Mouse (Mus musculus) midbrain, embryonic 11.5 days (tissue): Measurements from ENCODE around the gene Ranbp10. TPM values are rescaled to one million over a fixed set of nuclear protein-coding genes. Genes with fewer than 3 reads are reported as not detected.

Experiments used
- ATAC-seq: fragments of 200-750 bp; cut with Nextera tagmentation; 2 replicates; pipeline ENCODE4 v1.8.0; 2017; ENCODE audit warnings: moderate TSS enrichment, moderate library complexity; ENCODE audit not compliant: low FRiP score
- DNase-seq: peaks from one replicate; pipeline ENCODE4 v3.0.0; 2015; ENCODE audit warnings: low spot score; ENCODE audit errors: missing footprints
- H3K27ac ChIP-seq: fragments of 300-500 bp; sonication (generic); 2 replicates; pipeline ENCODE4 v1.5.1; 2014; ENCODE audit warnings: low read depth, low read length
- H3K27me3 ChIP-seq: fragments of 300-500 bp; sonication (generic); 2 replicates; pipeline ENCODE4 v1.6.1; 2014; ENCODE audit warnings: mild to moderate bottlenecking, low read length, moderate library complexity, mixed read lengths; ENCODE audit not compliant: control insufficient read depth, insufficient read depth
- H3K36me3 ChIP-seq: fragments of 300-500 bp; sonication (generic); 2 replicates; pipeline ENCODE4 v1.6.1; 2014; ENCODE audit warnings: mild to moderate bottlenecking, low read length, moderate library complexity, mixed read lengths; ENCODE audit not compliant: control insufficient read depth, insufficient read depth
- H3K4me1 ChIP-seq: fragments of 300-500 bp; sonication (generic); 2 replicates; pipeline ENCODE4 v1.6.1; 2014; ENCODE audit warnings: low read length; ENCODE audit not compliant: control insufficient read depth, insufficient read depth
- H3K4me2 ChIP-seq: fragments of 300-500 bp; sonication (generic); 2 replicates; pipeline ENCODE4 v1.6.1; 2014; ENCODE audit warnings: mild to moderate bottlenecking, moderate library complexity
- H3K4me3 ChIP-seq: fragments of 300-500 bp; sonication (generic); 2 replicates; pipeline ENCODE4 v1.5.1; 2014; ENCODE audit warnings: low read depth, low read length
- H3K9ac ChIP-seq: fragments of 300-500 bp; sonication (generic); 2 replicates; pipeline ENCODE4 v1.6.1; 2014; ENCODE audit warnings: low read length
- H3K9me3 ChIP-seq: fragments of 300-500 bp; sonication (generic); 2 replicates; pipeline ENCODE4 v1.6.1; 2016; ENCODE audit warnings: low read length; ENCODE audit not compliant: control insufficient read depth
- WGBS: fragments of 180-500 bp; shearing (Covaris S2); extraction: QIAGEN DNeasy Blood & Tissue Kit; methylation state at CpG from one replicate; pipeline ENCODE4 v1.1.7; 2014; 5-methylcytosine and 5-hydroxymethylcytosine counted together
- polyA plus RNA-seq: library from polyadenylated mRNA; unstranded; fragments of >200 nt; fragmentation: Nextera tagmentation; extraction: Ambion mirVana; gene quantifications from 2 replicates; pipeline ENCODE4 v1.2.1, GENCODE M21; 2014

Gene Ranbp10
- polyA plus RNA-seq, 1 experiment from 2014 or later: 10.9 TPM

- Histone ChIP-seq H3K27ac (no peak overlapping the region), H3K27me3 (no peaks in the 10 kb centered on the region), H3K4me3 (no peak overlapping the region), H3K36me3 (peaks cover 3% of the 10 kb centered on the region; the same call in 1 of the 2 replicates), H3K9me3 (no peaks in the 10 kb centered on the region), H3K4me2 (no peak overlapping the region), H3K9ac (no peak overlapping the region), H3K4me1 (no peaks in the 10 kb centered on the region)
- ATAC-seq (no peak), DNase-seq (no peak)
- 87% methylated on average over 5 of the region's 5 CpGs for WGBS
These were observed 101.4 kb downstream of the Ranbp10 start for GRCm38 (mm10) chr8:105725726-105726125.

- Histone ChIP-seq H3K27ac (no peak overlapping the region), H3K9ac (no peak overlapping the region), H3K4me3 (no peak overlapping the region), H3K27me3 (no peaks in the 10 kb centered on the region), H3K36me3 (peaks cover 3% of the 10 kb centered on the region; the same call in 1 of the 2 replicates), H3K4me2 (no peak overlapping the region), H3K4me1 (no peaks in the 10 kb centered on the region), H3K9me3 (no peaks in the 10 kb centered on the region)
- no peak for ATAC-seq
- DNase-seq: no peak
- WGBS: 88% methylated on average over 9 of the region's 9 CpGs
These were observed 104.3 kb downstream of the Ranbp10 start for GRCm38 (mm10) chr8:105722861-105723260.

- 88% methylated on average over 4 of the region's 4 CpGs for WGBS
- no peak for ATAC-seq
- peaks cover 3% of the 10 kb centered on the region; the same call in 1 of the 2 replicates for H3K36me3 ChIP-seq
- no peak overlapping the region for H3K9ac ChIP-seq
- no peak for DNase-seq
- H3K4me3 ChIP-seq: no peak overlapping the region
- H3K27me3 ChIP-seq: no peaks in the 10 kb centered on the region
- H3K4me1 ChIP-seq: no peaks in the 10 kb centered on the region
- no peak overlapping the region for H3K4me2 ChIP-seq
- H3K9me3 ChIP-seq: no peaks in the 10 kb centered on the region
- H3K27ac ChIP-seq: no peak overlapping the region
These were observed 107.5 kb downstream of the Ranbp10 start for GRCm38 (mm10) chr8:105719637-105720036.

Other genes starting within 250 kb of the Ranbp10 start
- 10.5 and 12.9 TPM in 2 replicates for gene Ripor1, start 222.1 kb downstream of the Ranbp10 start, polyA plus RNA-seq
- 112 and 115 TPM in 2 replicates for gene Ctcf, start 190.8 kb downstream of the Ranbp10 start, polyA plus RNA-seq
- 0.56 and 0.68 TPM in 2 replicates for gene Agrp, start 190.0 kb downstream of the Ranbp10 start, polyA plus RNA-seq
- gene Carmil2, start 141.1 kb downstream of the Ranbp10 start, polyA plus RNA-seq: 2.1 and 3.3 TPM in 2 replicates
- gene Acd, start 126.2 kb downstream of the Ranbp10 start, polyA plus RNA-seq: 63.2 and 66.8 TPM in 2 replicates
- gene Pard6a, start 126.2 kb downstream of the Ranbp10 start, polyA plus RNA-seq: 22.2 and 26.2 TPM in 2 replicates
- not detected in 2 replicates for gene 4933405L10Rik, start 119.7 kb downstream of the Ranbp10 start, polyA plus RNA-seq
- gene Enkd1, start 119.1 kb downstream of the Ranbp10 start, polyA plus RNA-seq: 33.7 and 33.9 TPM in 2 replicates
- gene Gfod2, start 68.7 kb downstream of the Ranbp10 start, polyA plus RNA-seq: 36.5 and 38.8 TPM in 2 replicates
- 0.15 and 0.18 TPM in 2 replicates for gene Tsnaxip1, start 381 bp upstream of the Ranbp10 start, polyA plus RNA-seq
- 58.1 and 60.4 TPM in 2 replicates for gene Cenpt, start 25.9 kb upstream of the Ranbp10 start, polyA plus RNA-seq
- gene Thap11, start 27.8 kb upstream of the Ranbp10 start, polyA plus RNA-seq: 66.5 and 70.5 TPM in 2 replicates
- 300 and 367 TPM in 2 replicates for gene Nutf2, start 33.2 kb upstream of the Ranbp10 start, polyA plus RNA-seq
- gene Edc4, start 53.5 kb upstream of the Ranbp10 start, polyA plus RNA-seq: 35.6 TPM in 2 replicates
- 0.29 and 0.40 TPM in 2 replicates for gene Nrn1l, start 66.2 kb upstream of the Ranbp10 start, polyA plus RNA-seq
- gene Pskh1, start 73.1 kb upstream of the Ranbp10 start, polyA plus RNA-seq: 11.2 and 13.6 TPM in 2 replicates
- 0.61 and 1.9 TPM in 2 replicates for gene Ctrl, start 106.5 kb upstream of the Ranbp10 start, polyA plus RNA-seq
- 22.5 and 26.9 TPM in 2 replicates for gene Psmb10, start 111.1 kb upstream of the Ranbp10 start, polyA plus RNA-seq
- gene Lcat, start 116.0 kb upstream of the Ranbp10 start, polyA plus RNA-seq: 0.23 and 0.28 TPM in 2 replicates
- 7.2 and 7.8 TPM in 2 replicates for gene Slc12a4, start 138.7 kb upstream of the Ranbp10 start, polyA plus RNA-seq
- gene Dpep3, start 152.1 kb upstream of the Ranbp10 start, polyA plus RNA-seq: not detected in 2 replicates
- 14.4 and 16.4 TPM in 2 replicates for gene Dus2, start 164.0 kb upstream of the Ranbp10 start, polyA plus RNA-seq
- gene Dpep2nb, start 178.6 kb upstream of the Ranbp10 start, polyA plus RNA-seq: 0.28 TPM in 1 of 2 replicates, not detected in the other
- gene Ddx28, start 184.5 kb upstream of the Ranbp10 start, polyA plus RNA-seq: 21.8 and 23.4 TPM in 2 replicates
- 3.9 and 4.0 TPM in 2 replicates for gene Nfatc3, start 231.5 kb upstream of the Ranbp10 start, polyA plus RNA-seq